Mouse (Mus musculus) inflammation-experienced regulatory T-cells (primary cell): ENCODE data around the gene Cyp2w1. TPM values are rescaled to one million over a fixed set of nuclear protein-coding genes. Genes with fewer than 3 reads are reported as not detected.

Source experiments
- polyA plus RNA-seq, 2 experiments: library from polyadenylated mRNA; unstranded; fragments of 100-300 nt; shearing (Covaris generic); gene quantifications; one replicate each; pipeline ENCODE4 v1.2.1; 2017

Gene Cyp2w1
- polyA plus RNA-seq, result not detected

GRCm38 (mm10) chr5:139352317-139352716, at the start of gene Cyp2w1:
Gene Cyp2w1, plus strand, starts transcription at chr5:139352617.

DNA sequence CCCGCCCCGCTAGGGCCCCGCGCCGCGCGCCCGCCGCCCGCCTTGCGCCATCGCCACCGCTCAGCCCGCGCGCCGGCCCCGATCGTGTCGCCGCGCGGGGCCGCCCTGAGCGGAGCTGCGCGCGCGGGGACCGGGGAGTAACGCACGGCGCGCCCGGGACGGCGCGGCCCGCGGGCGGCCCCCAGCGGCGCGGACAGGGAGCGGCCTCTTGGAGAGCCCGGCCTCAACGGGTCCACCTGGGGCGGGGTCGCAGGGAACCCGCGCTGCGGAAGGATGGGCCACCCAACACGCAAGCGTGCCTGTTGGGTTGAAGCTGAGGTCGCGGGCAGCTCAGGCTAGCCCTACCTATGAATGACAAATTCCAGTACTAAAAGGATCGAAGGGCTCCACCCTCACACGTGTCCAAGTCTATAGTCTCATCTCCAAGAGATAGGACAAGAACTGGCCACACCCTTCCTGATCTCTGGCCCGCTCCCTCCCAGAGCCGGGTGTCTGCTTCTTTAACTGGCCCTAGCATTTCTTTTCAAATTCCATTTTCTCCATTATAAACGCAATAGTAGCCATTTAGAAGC, 26.9 kb upstream of the Cyp2w1 start, which contains the start of gene Adap1:
Gene Adap1, minus strand, starts transcription at position 228 of the 572 bp plus-strand sequence.

DNA sequence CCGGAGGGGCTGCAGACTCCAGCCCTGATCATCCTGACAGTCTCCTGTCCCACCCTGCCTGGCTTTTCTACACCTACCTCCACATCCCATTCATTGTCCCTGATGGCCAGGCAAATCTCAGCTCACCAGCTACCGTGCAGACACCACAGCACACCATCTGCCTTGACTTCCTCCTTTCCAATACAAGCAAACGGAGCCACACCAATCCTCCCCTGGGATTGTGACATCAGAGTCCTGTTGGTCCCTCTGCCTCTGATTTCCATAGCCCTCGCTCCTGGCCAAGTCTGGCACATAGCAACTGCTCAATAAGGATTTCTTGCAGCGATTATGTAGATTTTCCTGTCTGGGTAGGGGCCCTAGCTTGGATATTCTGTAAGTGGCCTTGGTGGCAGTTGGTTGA, 1.3 kb upstream of the Cyp2w1 start, which contains the start of gene Cox19:
Gene Cox19, minus strand, starts transcription at position 285 of the 400 bp plus-strand sequence.

GRCm38 (mm10) chr5:139377468-139378270, 25.3 kb downstream of the Cyp2w1 start, which contains the start of gene Gpr146:
Gene Gpr146, plus strand, starts transcription at chr5:139377697.

DNA sequence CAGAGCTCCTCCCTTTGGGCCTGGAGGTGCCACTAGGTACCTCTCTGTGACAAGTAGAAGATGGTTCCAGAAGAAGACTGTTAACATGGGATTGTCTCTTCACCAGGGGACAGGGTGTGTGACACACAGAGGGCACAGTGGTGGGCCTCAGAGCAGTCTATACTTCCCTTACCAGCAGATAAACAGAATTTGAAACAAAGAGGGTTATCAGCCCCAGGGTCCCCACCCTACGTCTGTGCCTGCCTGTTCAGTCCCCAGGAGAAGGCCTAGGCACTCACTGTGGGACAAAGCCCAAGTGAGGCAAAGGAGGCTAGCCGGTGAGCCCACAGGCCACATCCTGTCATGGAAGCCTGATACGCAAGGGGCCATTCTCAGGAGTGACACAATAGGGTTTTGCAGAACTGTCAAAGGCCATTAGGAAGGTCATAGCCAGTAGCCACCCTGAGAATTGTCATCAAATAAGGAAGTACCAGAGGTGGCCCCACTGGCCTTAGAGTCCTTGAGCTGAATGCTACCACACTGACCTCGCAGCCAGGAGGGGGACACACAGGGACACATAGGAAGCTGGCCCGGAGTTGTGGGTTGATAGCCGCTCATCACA, 52.5 kb downstream of the Cyp2w1 start, which contains the start of gene C130050O18Rik:
Gene C130050O18Rik, plus strand, starts transcription at position 480 of the 601 bp plus-strand sequence.

Other genes starting within 250 kb of the Cyp2w1 start
- 1 to 10 TPM in 1 of 2 experiments, under 1 TPM in 1; 0.89 to 4.0 TPM for gene Prkar1b, start 202.6 kb upstream of the Cyp2w1 start, polyA plus RNA-seq
- 10 to 100 TPM; 20.3 to 20.6 TPM for gene Dnaaf5, start 202.4 kb upstream of the Cyp2w1 start, polyA plus RNA-seq
- 10 to 100 TPM; 42.7 to 43.8 TPM for gene Sun1, start 152.0 kb upstream of the Cyp2w1 start, polyA plus RNA-seq
- 100 to 1,000 TPM; 115 to 128 TPM for gene Get4, start 100.3 kb upstream of the Cyp2w1 start, polyA plus RNA-seq
- gene Adap1, start 27.0 kb upstream of the Cyp2w1 start, polyA plus RNA-seq, result 10 to 100 TPM in 1 of 2 experiments, 1 to 10 TPM in 1; 6.1 to 36.7 TPM
- 10 to 100 TPM; 49.9 to 57.1 TPM for gene Cox19, start 1.2 kb upstream of the Cyp2w1 start, polyA plus RNA-seq
- gene Gpr146, start 25.1 kb downstream of the Cyp2w1 start, polyA plus RNA-seq, result 10 to 100 TPM; 10.7 to 11.7 TPM
- gene C130050O18Rik, start 52.7 kb downstream of the Cyp2w1 start, polyA plus RNA-seq, result under 1 TPM; 0.27 to 0.61 TPM
- not detected for gene Gper1, start 70.5 kb downstream of the Cyp2w1 start, polyA plus RNA-seq
- gene 3110082I17Rik, start 107.9 kb downstream of the Cyp2w1 start, polyA plus RNA-seq, result 1 to 10 TPM; 4.7 to 7.7 TPM
- 10 to 100 TPM; 10.9 to 17.2 TPM for gene Zfand2a, start 131.9 kb downstream of the Cyp2w1 start, polyA plus RNA-seq
- gene Uncx, start 190.9 kb downstream of the Cyp2w1 start, polyA plus RNA-seq, result under 1 TPM; 0.13 to 0.97 TPM